Mouse (Mus musculus) testis, adult 2 months (tissue): ENCODE results near the gene Rbms3.

Source experiments
- CTCF ChIP-seq: fragments of 200-500 bp; IDR thresholded peaks from 2 replicates; pipeline ENCODE4 v1.5.1; 2012; ENCODE audit warnings: low read depth, mild to moderate bottlenecking, inconsistent platforms, low read length, moderate library complexity; ENCODE audit not compliant: control insufficient read depth, insufficient read depth, insufficient replicate concordance
- POLR2A ChIP-seq: fragments of 200-500 bp; IDR thresholded peaks from 2 replicates; pipeline ENCODE4 v1.6.1; 2012; ENCODE audit warnings: low read depth, mild to moderate bottlenecking, inconsistent platforms, low read length, moderate library complexity; ENCODE audit not compliant: control insufficient read depth

DNA sequence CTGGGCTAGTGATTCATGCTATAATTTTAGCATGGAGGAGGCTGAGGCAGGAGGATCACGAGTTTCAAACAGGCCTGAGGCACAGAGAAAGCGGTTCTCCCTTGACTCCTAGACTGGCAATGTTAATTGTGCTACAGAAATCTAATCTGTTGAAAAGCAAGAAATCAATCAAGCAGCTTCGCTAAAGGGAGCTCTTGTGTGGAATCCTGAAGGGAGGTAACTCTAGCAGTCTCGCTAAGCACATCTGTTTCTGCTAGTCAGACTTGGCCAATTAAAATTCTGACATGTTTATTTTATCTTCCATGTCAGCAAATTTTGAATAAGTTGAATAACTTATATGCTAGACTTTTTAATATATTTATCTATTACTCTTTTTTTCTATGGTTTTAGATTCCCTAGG is 881.4 kb downstream of the Rbms3 start:
- TF ChIP-seq CTCF, result no peak
- TF ChIP-seq POLR2A, result no peak
